Mouse (Mus musculus) kidney, postnatal 4 days (tissue): ENCODE measurements around the gene Sox30.

ENCODE experiments used
- DNase-seq, 2 experiments: peaks; one replicate each; pipeline ENCODE4 v3.0.0; 2021; ENCODE audit warnings: mixed read lengths in 2 of 2

Sox30 gene

GRCm38 (mm10) chr11:45979946-45980892 lies at the start of gene Sox30:
Sox30 (plus strand) TSS chr11:45980310.
- DNase-seq, result peak; percentile 69 to 82

GRCm38 (mm10) chr11:45932771-45933170 lies 47.3 kb upstream of the Sox30 start:
- DNase-seq, result no peak

GRCm38 (mm10) chr11:45937478-45937877 lies 42.6 kb upstream of the Sox30 start:
- no peak for DNase-seq

- no peak for DNase-seq
Measured at GRCm38 (mm10) chr11:45938917-45939316, 41.2 kb upstream of the Sox30 start.

GRCm38 (mm10) chr11:45942281-45942680 lies 37.8 kb upstream of the Sox30 start:
- no peak for DNase-seq

- no peak for DNase-seq
Measured at GRCm38 (mm10) chr11:45943108-45943705, 36.9 kb upstream of the Sox30 start.

- DNase-seq, result peak; percentile 31 to 32
Measured at GRCm38 (mm10) chr11:45943891-45944642, 36.0 kb upstream of the Sox30 start.

GRCm38 (mm10) chr11:45944643-45945156 lies 35.4 kb upstream of the Sox30 start, which contains the start of gene Lsm11:
Lsm11 (minus strand) TSS chr11:45944935.
- DNase-seq, result peak; percentile 98

GRCm38 (mm10) chr11:45946796-45947195 lies 33.3 kb upstream of the Sox30 start:
- DNase-seq, result no peak

GRCm38 (mm10) chr11:45947491-45947890 lies 32.6 kb upstream of the Sox30 start:
- DNase-seq, result no peak

GRCm38 (mm10) chr11:45955127-45955627 lies 24.9 kb upstream of the Sox30 start, which contains the start of gene Thg1l:
Thg1l (minus strand) TSS chr11:45955494.
- DNase-seq, result peak; percentile 92 to 95

- DNase-seq, result peak; percentile 63 to 69
Measured at GRCm38 (mm10) chr11:45959598-45959997, 20.5 kb upstream of the Sox30 start.

- no peak for DNase-seq
Measured at GRCm38 (mm10) chr11:45960003-45960402, 20.1 kb upstream of the Sox30 start.

- no peak for DNase-seq
Measured at GRCm38 (mm10) chr11:45966896-45967295, 13.2 kb upstream of the Sox30 start.

GRCm38 (mm10) chr11:45968466-45968865 lies 11.6 kb upstream of the Sox30 start:
- no peak for DNase-seq

GRCm38 (mm10) chr11:45973635-45974034 lies 6.5 kb upstream of the Sox30 start:
- DNase-seq, result no peak

GRCm38 (mm10) chr11:45974466-45974865 lies 5.6 kb upstream of the Sox30 start:
- no peak for DNase-seq

GRCm38 (mm10) chr11:45976061-45976460 lies 4.0 kb upstream of the Sox30 start:
- DNase-seq, result no peak

- no peak for DNase-seq
Measured at GRCm38 (mm10) chr11:45980893-45981253, 763 bp downstream of the Sox30 start.

GRCm38 (mm10) chr11:45991604-45992003 lies 11.5 kb downstream of the Sox30 start:
- DNase-seq, result peak; percentile 71 to 77

- no peak for DNase-seq
Measured at GRCm38 (mm10) chr11:45992087-45992486, 12.0 kb downstream of the Sox30 start.

- DNase-seq, result peak; percentile 89 to 90
Measured at GRCm38 (mm10) chr11:46016061-46016460, 36.0 kb downstream of the Sox30 start.

- no peak for DNase-seq
Measured at GRCm38 (mm10) chr11:46020246-46020645, 40.1 kb downstream of the Sox30 start.
